Mouse (Mus musculus) cortical plate, adult 2 months (tissue): Measurements from ENCODE around the gene Lhfpl4. TPM values are rescaled to one million over a fixed set of nuclear protein-coding genes. Genes with fewer than 3 reads are reported as not detected.

Source experiments
- H3K27ac ChIP-seq: fragments of 200-500 bp; 2 replicates; pipeline ENCODE4 v1.5.1; 2012; ENCODE audit warnings: low read length, control low read depth, inconsistent platforms; ENCODE audit not compliant: insufficient read depth
- H3K4me1 ChIP-seq: fragments of 200-500 bp; 2 replicates; pipeline ENCODE4 v1.6.1; 2011; ENCODE audit warnings: low read length; ENCODE audit not compliant: control insufficient read depth, insufficient read depth
- H3K4me3 ChIP-seq: fragments of 200-500 bp; 2 replicates; pipeline ENCODE4 v1.5.1; 2011; ENCODE audit warnings: mild to moderate bottlenecking, low read length, control low read depth; ENCODE audit not compliant: insufficient read depth
- CTCF ChIP-seq: fragments of 200-500 bp; IDR thresholded peaks from 2 replicates; pipeline ENCODE4 v1.5.1; 2011; ENCODE audit warnings: mild to moderate bottlenecking, control low read depth, low read length; ENCODE audit not compliant: insufficient read depth; ENCODE audit errors: extremely low read depth
- POLR2A ChIP-seq: fragments of 200-500 bp; IDR thresholded peaks from 2 replicates; pipeline ENCODE4 v1.6.1; 2011; ENCODE audit warnings: mild to moderate bottlenecking, low read length, control low read depth; ENCODE audit not compliant: insufficient read depth; ENCODE audit errors: extremely low read depth
- polyA plus RNA-seq: library from polyadenylated mRNA; depleted of rRNA; stranded (reverse); fragments of >200 nt; gene quantifications from 2 replicates; pipeline ENCODE4 v1.2.3, GENCODE M21; 2012; rRNA removed

Lhfpl4 gene
- polyA plus RNA-seq, 1 experiment, result 58.6 TPM

DNA sequence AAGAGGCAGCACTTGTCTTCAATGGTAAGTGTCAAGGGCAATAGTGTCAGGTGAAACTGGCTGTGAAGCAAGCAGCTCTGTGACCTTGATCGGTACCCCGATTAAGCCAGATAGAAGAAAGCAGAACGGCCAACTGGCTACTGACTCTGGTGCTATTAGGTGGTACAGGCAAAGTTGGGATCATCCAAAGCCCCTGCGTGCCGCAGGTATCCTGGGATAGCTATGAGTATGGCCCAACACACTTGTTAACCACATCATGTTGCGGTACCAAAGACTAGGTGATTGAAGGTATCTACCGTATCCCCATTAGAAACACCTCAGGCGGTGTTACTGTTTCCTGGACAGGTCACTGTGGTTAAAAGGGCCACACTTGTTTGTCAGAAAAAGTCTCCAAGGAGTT lies 41.1 kb downstream of the Lhfpl4 start:
- H3K27ac ChIP-seq, result no peak overlapping the region
- no peaks in the 10 kb centered on the region for H3K4me1 ChIP-seq
- no peak for TF ChIP-seq CTCF
- no peak for TF ChIP-seq POLR2A
- no peak overlapping the region for H3K4me3 ChIP-seq

DNA sequence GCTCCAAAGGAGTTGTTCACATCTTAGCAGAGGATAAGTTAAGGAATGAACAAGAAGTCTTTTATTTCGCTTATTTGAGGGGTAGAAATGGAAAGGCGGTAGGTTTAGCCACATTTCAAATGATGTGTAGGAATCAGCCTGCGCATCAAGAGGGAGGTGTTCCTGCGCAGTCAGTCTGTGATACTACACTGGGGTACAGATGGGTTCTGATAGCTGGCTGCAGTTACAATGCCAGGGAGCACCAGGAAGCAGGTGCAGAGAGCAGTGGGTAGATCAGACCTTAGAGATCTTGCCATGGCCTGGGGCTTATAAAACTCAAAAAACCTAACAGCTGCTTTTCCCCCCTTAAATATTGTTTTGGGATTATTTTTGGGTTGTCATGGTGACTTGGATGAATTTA lies 49.9 kb downstream of the Lhfpl4 start:
- Histone ChIP-seq H3K4me3 (no peak overlapping the region), H3K27ac (no peak overlapping the region), H3K4me1 (peaks cover 3% of the 10 kb centered on the region; the same call in 1 of the 2 replicates)
- TF ChIP-seq POLR2A (no peak), CTCF (no peak)

DNA sequence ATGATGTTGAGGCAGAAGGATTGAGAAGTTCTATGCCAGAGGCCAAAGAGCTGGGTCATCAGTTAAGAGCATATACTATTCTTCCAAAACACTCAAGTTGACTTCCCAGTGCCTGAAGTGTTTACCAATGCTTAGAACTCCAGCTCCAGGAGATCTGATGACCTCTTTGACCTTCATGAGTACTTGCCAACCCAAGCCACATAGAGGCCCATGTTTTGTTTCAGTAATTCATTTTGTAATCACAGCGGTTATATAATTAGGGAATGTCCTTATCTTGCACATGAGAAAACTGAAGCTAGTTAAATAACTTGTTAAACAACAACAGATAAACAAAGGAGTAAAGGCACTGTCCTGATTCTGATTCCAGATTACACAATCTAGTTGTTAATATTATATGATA lies 50.4 kb downstream of the Lhfpl4 start:
- Histone ChIP-seq H3K4me1 (peaks cover 3% of the 10 kb centered on the region; the same call in 1 of the 2 replicates), H3K27ac (no peak overlapping the region), H3K4me3 (no peak overlapping the region)
- no peak for TF ChIP-seq POLR2A
- no peak for TF ChIP-seq CTCF

DNA sequence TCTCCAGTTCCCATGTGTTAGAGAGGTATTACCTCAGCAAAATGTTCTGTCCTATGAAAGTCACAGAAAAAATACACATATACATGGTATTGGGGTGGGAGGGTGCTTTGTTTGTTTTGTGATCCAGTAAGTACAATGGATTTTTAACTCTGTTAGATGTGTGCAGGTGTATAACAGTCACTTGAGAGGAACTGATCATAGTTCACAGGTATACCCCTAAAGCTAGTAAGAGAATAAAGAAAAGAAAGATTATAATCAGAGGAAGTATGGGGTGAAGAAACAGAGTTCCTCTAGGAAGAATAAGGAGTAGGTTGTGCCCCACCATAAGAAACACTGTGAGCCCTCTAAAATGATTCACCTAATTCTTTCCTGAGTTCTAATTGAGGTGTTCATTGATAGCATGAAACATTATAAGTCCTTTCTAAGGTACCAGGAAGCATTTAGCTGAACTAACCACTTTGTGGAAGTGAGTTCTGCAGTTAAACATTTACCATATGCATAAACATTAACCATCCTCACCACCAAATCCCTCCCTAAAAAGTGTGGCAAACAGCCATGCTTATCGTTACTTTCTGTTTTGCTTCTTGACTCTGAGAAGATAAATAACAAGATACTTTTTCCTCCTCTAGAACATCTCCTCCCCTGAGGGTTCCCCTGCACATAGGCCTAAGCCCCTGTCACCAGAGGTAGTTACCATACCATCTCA lies 53.6 kb downstream of the Lhfpl4 start:
- Histone ChIP-seq H3K27ac (no peak overlapping the region), H3K4me3 (no peak overlapping the region), H3K4me1 (peaks cover 3% of the 10 kb centered on the region; the same call in 1 of the 2 replicates)
- TF ChIP-seq POLR2A, result no peak
- no peak for TF ChIP-seq CTCF

DNA sequence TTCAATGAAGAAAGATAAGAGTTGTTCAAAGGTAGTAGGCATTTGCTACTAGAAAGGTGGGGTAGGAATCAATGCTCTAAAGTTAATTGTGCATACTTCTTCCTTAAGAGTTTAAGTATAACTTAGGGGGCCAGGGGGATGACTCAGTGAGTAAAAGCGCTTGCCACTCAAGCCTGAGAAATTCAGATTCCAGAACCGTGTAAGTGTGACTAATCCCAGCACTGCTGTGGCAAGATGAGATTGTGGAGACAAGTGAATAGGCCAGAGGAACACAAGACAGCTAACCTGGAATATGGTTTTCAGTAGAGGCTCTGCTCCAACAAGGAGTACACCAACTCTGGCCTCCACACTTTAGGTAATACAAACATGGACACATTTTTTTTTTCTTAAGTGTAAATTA lies 61.8 kb downstream of the Lhfpl4 start:
- Histone ChIP-seq H3K4me3 (no peak overlapping the region), H3K4me1 (no peaks in the 10 kb centered on the region), H3K27ac (no peak overlapping the region)
- TF ChIP-seq CTCF (no peak), POLR2A (no peak)

DNA sequence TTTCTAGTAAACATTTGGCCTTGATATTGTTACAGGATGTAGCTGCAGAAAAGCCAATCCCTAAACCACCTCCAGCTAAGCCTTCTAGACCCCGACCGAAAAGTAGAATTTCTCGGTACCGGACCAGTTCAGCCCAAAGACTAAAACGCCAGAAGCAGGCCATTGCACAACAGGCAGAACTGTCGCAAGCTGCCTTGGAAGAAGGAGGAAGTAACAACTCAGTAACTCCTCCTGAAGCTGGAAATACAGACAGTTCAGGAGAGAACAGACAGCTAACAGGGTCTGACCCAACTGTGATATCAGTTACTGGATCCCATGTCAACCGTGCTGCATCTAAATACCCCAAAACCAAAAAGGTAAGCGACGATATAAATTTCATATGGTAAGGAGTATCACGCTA lies 74.4 kb downstream of the Lhfpl4 start:
- Histone ChIP-seq H3K4me1 (no peaks in the 10 kb centered on the region), H3K4me3 (no peak overlapping the region), H3K27ac (no peak overlapping the region)
- TF ChIP-seq CTCF (no peak), POLR2A (no peak)

Other genes with a start within 250 kb of the Lhfpl4 start
- 91.4 and 95.5 TPM in 2 replicates for gene Srgap3, start 248.1 kb downstream of the Lhfpl4 start, polyA plus RNA-seq
- gene Thumpd3, start 149.2 kb downstream of the Lhfpl4 start, polyA plus RNA-seq, result 19.2 and 20.4 TPM in 2 replicates
- gene Setd5, start 118.0 kb downstream of the Lhfpl4 start, polyA plus RNA-seq, result 53.2 and 56.8 TPM in 2 replicates
- gene Mtmr14, start 42.5 kb upstream of the Lhfpl4 start, polyA plus RNA-seq, result 22.0 and 23.2 TPM in 2 replicates
- 136 and 163 TPM in 2 replicates for gene Cpne9, start 86.9 kb upstream of the Lhfpl4 start, polyA plus RNA-seq
- gene Brpf1, start 111.8 kb upstream of the Lhfpl4 start, polyA plus RNA-seq, result 24.2 and 26.6 TPM in 2 replicates
- 13.7 and 14.3 TPM in 2 replicates for gene Ogg1, start 131.6 kb upstream of the Lhfpl4 start, polyA plus RNA-seq
- gene Camk1, start 148.6 kb upstream of the Lhfpl4 start, polyA plus RNA-seq, result 119 and 123 TPM in 2 replicates
- 57.1 and 57.3 TPM in 2 replicates for gene Tada3, start 182.5 kb upstream of the Lhfpl4 start, polyA plus RNA-seq
- 156 and 177 TPM in 2 replicates for gene Arpc4, start 182.7 kb upstream of the Lhfpl4 start, polyA plus RNA-seq
- 22.4 and 26.0 TPM in 2 replicates for gene Ttll3, start 193.9 kb upstream of the Lhfpl4 start, polyA plus RNA-seq
- 37.0 and 38.6 TPM in 2 replicates for gene Rpusd3, start 224.0 kb upstream of the Lhfpl4 start, polyA plus RNA-seq
- gene Cidec, start 240.4 kb upstream of the Lhfpl4 start, polyA plus RNA-seq, result not detected in 2 replicates
- gene Jagn1, start 247.2 kb upstream of the Lhfpl4 start, polyA plus RNA-seq, result 51.8 and 54.0 TPM in 2 replicates